Mouse (Mus musculus) kidney, embryonic 15.5 days (tissue): ENCODE data around the gene Hpse2. TPM values are rescaled to one million over a fixed set of nuclear protein-coding genes. Genes with fewer than 3 reads are reported as not detected.
A peak's percentile ranks its signal among the peaks of the same experiment; 100 is the strongest.
"Not testable (repeated sequence)": the region's sequence is repeated elsewhere in the genome, so short reads cannot be mapped to it uniquely, and the experiment has no call there.

Source experiments
- ATAC-seq: fragments of 200-750 bp; cut with Nextera tagmentation; replicated peaks from 2 replicates; pipeline ENCODE4 v1.8.0; 2017; ENCODE audit warnings: moderate TSS enrichment; ENCODE audit not compliant: low FRiP score
- H3K27ac ChIP-seq: fragments of 300-500 bp; sonication (generic); 2 replicates; pipeline ENCODE4 v1.5.1; 2015; ENCODE audit warnings: mild to moderate bottlenecking, inconsistent platforms
- H3K27me3 ChIP-seq: fragments of 300-500 bp; sonication (generic); 2 replicates; pipeline ENCODE4 v1.6.1; 2015; ENCODE audit warnings: inconsistent platforms
- H3K36me3 ChIP-seq: fragments of 300-500 bp; sonication (generic); 2 replicates; pipeline ENCODE4 v1.6.1; 2015; ENCODE audit warnings: inconsistent platforms
- H3K4me1 ChIP-seq: fragments of 300-500 bp; sonication (generic); 2 replicates; pipeline ENCODE4 v1.6.1; 2015; ENCODE audit warnings: inconsistent platforms
- H3K4me2 ChIP-seq: fragments of 300-500 bp; sonication (generic); 2 replicates; pipeline ENCODE4 v1.6.1; 2015; ENCODE audit warnings: moderate library complexity, mild to moderate bottlenecking, inconsistent platforms
- H3K4me3 ChIP-seq: fragments of 300-500 bp; sonication (generic); replicated peaks from 2 replicates; pipeline ENCODE4 v1.5.1; 2015; ENCODE audit warnings: mild to moderate bottlenecking, inconsistent platforms
- H3K9ac ChIP-seq: fragments of 300-500 bp; sonication (generic); 2 replicates; pipeline ENCODE4 v1.6.1; 2015; ENCODE audit warnings: mild to moderate bottlenecking, inconsistent platforms
- H3K9me3 ChIP-seq: fragments of 300-500 bp; sonication (generic); replicated peaks from 2 replicates; pipeline ENCODE4 v1.6.1; 2016; ENCODE audit warnings: inconsistent platforms
- WGBS: fragments of 180-500 bp; shearing (Covaris S2); methylation state at CpG from one replicate; pipeline ENCODE4 v1.1.7; 2015; ENCODE audit warnings: mixed read lengths; 5-methylcytosine and 5-hydroxymethylcytosine counted together
- polyA plus RNA-seq: library from polyadenylated mRNA; unstranded; fragments of >200 nt; fragmentation: Nextera tagmentation; extraction: Ambion mirVana; gene quantifications from 2 replicates; pipeline ENCODE4 v1.2.1, GENCODE M21; 2015

The Hpse2 gene
- polyA plus RNA-seq, 1 experiment from 2014 or later = 1.8 TPM

DNA sequence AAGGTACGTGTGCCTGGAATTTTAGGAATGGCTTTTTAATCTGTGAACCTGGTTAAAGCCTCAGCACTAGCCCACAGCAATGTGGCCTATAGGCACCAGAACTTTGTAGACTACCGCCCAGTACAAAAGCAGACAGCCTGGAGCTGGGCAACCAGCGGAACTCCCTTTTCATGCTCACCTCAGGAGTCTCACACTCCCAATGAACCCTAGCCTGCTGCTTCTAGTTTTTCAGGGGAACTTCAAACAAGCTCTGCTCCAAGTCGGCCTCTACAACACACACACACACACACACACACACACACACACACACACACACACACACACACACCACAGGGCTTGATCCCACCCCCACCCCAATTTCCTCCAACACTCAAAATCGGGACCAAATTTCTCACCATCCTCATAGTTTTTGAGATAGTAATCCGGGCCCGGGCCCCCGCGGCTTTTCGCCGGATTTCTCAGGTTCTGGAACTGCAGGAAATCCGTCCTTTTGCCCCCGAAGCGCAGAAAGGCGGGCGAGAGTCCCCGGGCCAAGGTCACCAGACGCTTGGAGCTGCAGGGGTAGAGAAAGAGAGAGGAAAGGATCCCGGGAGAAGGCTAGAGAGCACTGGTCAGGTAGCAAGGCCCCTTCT lies 3.7 kb downstream of the Hpse2 start:
- Histone ChIP-seq H3K4me1 (peaks cover 25% of the 10 kb centered on the region), H3K4me3 (peak overlapping the region; percentile 42), H3K9ac (no peak overlapping the region), H3K4me2 (peak overlapping the region; percentile 52), H3K27me3 (peaks cover 67% of the 10 kb centered on the region), H3K27ac (no peak overlapping the region), H3K36me3 (no peaks in the 10 kb centered on the region), H3K9me3 (no peaks in the 10 kb centered on the region)
- no peak for ATAC-seq
- WGBS = 6% methylated on average over 19 of the region's 19 CpGs

GRCm38 (mm10) chr19:43358830-43359229 lies 29.3 kb downstream of the Hpse2 start:
- ATAC-seq = no peak
- Histone ChIP-seq H3K4me2 (no peak overlapping the region), H3K4me3 (no peak overlapping the region), H3K4me1 (no peaks in the 10 kb centered on the region), H3K9ac (no peak overlapping the region), H3K36me3 (no peaks in the 10 kb centered on the region), H3K9me3 (no peaks in the 10 kb centered on the region), H3K27me3 (no peaks in the 10 kb centered on the region), H3K27ac (no peak overlapping the region)
- 84% methylated on average over 3 of the region's 3 CpGs for WGBS

DNA sequence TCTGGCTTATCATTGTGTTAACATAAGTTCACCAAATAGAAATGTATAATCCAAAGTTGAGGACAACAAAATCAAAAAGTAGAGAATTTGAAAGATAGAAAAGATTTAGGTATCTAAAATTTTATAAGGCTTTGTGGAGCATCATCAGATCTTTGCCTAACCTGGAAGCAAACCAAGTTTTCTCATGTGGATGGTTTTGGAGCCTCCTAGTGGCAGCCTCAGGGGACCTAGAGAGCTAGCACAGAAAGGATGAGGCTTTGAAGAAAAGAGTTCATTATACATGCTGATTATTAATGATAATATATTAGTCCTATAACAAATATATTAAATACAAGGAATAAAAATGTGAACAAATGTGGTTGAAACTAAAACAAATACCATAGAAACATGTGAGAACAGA lies 77.0 kb downstream of the Hpse2 start:
- no peaks in the 10 kb centered on the region for H3K4me1 ChIP-seq

DNA sequence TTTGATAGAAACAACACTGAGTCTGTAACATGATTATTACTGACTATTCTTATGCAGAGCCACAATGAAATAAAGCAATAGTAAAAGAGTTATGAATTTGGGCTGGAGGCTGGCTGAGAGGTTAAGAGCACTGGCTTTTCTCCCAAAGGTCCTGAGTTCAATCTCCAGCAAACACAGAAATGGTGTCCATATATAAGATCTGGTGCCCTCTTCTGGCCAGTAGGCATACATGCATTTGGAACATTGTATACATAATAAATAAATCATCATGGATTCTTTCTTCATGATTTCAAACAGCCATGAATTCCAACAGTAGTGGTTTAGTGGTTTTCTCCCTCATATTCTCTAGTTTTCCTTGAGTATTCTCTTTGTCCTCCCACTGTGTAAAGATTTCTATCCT lies 81.4 kb downstream of the Hpse2 start:
- Histone ChIP-seq H3K9ac (no peak overlapping the region), H3K4me3 (no peak overlapping the region), H3K27ac (no peak overlapping the region), H3K36me3 (no peaks in the 10 kb centered on the region), H3K4me1 (no peaks in the 10 kb centered on the region), H3K9me3 (0 out of 2 replicates have a peak, but pooled peaks cover 5% of the 10 kb centered on the region), H3K4me2 (no peak overlapping the region), H3K27me3 (no peaks in the 10 kb centered on the region)
- no peak for ATAC-seq

More for the DNA sequence above, 77.0 kb downstream of the Hpse2 start:
- Histone ChIP-seq H3K36me3 (no peaks in the 10 kb centered on the region), H3K4me2 (no peak overlapping the region), H3K27me3 (no peaks in the 10 kb centered on the region), H3K9ac (no peak overlapping the region), H3K4me3 (no peak overlapping the region), H3K9me3 (0 out of 2 replicates have a peak, but pooled peaks cover 2% of the 10 kb centered on the region), H3K27ac (no peak overlapping the region)
- no peak for ATAC-seq

GRCm38 (mm10) chr19:43281336-43281735 lies 106.8 kb downstream of the Hpse2 start:
- not testable (repeated sequence) for H3K4me2 ChIP-seq, ATAC-seq, H3K9me3 ChIP-seq, H3K27me3 ChIP-seq, H3K36me3 ChIP-seq, H3K27ac ChIP-seq, H3K4me1 ChIP-seq, H3K9ac ChIP-seq, H3K4me3 ChIP-seq
- WGBS = 88% methylated on average over 1 of the region's 1 CpGs

DNA sequence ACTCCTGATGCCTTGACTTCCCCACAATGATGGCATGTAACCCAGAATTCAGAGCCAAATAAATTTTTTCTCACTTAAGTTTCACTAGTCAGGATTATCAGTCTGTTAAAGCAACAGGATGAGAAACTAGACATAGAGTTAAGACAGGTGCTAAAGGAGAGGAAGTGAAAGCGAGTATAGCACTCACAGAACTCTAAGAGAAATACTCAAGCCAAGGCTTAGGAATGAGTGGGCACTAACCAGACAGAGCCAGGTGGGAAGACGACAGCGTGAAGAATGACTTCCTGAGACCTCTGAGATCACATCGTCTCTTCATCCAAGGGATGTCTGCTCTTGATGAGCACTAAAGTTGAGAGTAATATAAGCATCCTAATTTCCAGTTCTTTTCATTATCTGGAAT lies 144.2 kb downstream of the Hpse2 start:
- Histone ChIP-seq H3K27ac (no peak overlapping the region), H3K4me1 (no peaks in the 10 kb centered on the region), H3K9ac (no peak overlapping the region), H3K4me2 (no peak overlapping the region), H3K36me3 (no peaks in the 10 kb centered on the region), H3K27me3 (no peaks in the 10 kb centered on the region), H3K4me3 (no peak overlapping the region), H3K9me3 (no peaks in the 10 kb centered on the region)
- 71% methylated on average over 4 of the region's 4 CpGs for WGBS
- ATAC-seq = no peak

DNA sequence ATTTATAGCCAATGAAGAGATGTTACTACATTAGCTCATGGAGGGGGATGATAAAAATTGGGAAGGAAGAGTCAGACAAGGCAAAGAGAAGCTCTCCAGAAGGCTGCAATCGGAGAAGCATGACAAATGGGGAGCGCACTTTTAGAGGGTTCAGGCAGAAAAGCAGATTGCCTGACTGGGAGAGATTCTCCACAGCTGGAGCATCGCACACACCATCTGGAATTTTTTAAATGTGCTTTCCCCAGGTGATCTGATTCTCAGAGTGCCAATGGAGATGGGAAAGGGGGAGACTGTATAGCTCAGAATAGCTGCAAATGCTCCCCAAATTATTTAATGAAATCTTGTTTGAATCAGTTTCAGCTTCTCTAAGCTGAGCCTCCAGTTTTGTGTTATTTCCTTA lies 156.4 kb downstream of the Hpse2 start:
- Histone ChIP-seq H3K9me3 (no peaks in the 10 kb centered on the region), H3K9ac (no peak overlapping the region), H3K27me3 (no peaks in the 10 kb centered on the region), H3K36me3 (no peaks in the 10 kb centered on the region), H3K27ac (0 out of 2 replicates have a peak overlapping the region, but pooled peaks have one; percentile 4), H3K4me1 (no peaks in the 10 kb centered on the region), H3K4me3 (no peak overlapping the region), H3K4me2 (no peak overlapping the region)
- no peak for ATAC-seq
- 38% methylated on average over 3 of the region's 3 CpGs for WGBS

GRCm38 (mm10) chr19:43193562-43193961 lies 194.6 kb downstream of the Hpse2 start:
- H3K4me1 ChIP-seq = no peaks in the 10 kb centered on the region
- ATAC-seq = no peak
- WGBS = 59% methylated on average over 3 of the region's 3 CpGs
- H3K27ac ChIP-seq = no peak overlapping the region
- no peak overlapping the region for H3K4me2 ChIP-seq
- H3K36me3 ChIP-seq = no peaks in the 10 kb centered on the region
- H3K9ac ChIP-seq = no peak overlapping the region
- H3K27me3 ChIP-seq = no peaks in the 10 kb centered on the region
- H3K4me3 ChIP-seq = no peak overlapping the region
- H3K9me3 ChIP-seq = no peaks in the 10 kb centered on the region

- H3K4me3 ChIP-seq = no peak overlapping the region
- 0 out of 2 replicates have a peak, but pooled peaks cover 3% of the 10 kb centered on the region for H3K4me1 ChIP-seq
- no peak overlapping the region for H3K9ac ChIP-seq
- H3K9me3 ChIP-seq = no peaks in the 10 kb centered on the region
- no peaks in the 10 kb centered on the region for H3K27me3 ChIP-seq
- no peak for ATAC-seq
- WGBS = 89% methylated on average over 3 of the region's 3 CpGs
- H3K27ac ChIP-seq = peak overlapping the region; percentile 2; the same call in 1 of the 2 replicates
- H3K36me3 ChIP-seq = no peaks in the 10 kb centered on the region
- H3K4me2 ChIP-seq = no peak overlapping the region
Measured at GRCm38 (mm10) chr19:43175437-43175965, 212.7 kb downstream of the Hpse2 start.

DNA sequence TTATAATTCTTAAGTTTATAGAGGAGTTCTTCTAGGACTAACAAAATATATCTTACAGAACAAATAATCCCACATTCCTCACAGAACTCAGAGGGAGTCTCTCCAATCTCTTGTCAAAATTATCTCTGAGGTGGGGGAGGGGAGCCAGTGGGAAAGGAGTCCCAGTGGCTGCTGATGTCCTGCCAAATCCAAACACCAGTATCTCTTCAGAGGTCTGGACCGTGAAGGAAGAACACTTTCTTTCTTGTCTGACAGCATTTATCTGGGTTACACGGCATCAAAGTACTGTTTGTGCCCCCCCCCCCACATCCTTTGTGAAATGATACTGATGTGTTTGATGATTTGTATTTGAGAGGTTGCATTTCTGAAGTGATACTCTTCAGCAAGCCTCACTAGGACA lies 213.3 kb downstream of the Hpse2 start:
- no peaks in the 10 kb centered on the region for H3K36me3 ChIP-seq
- H3K27me3 ChIP-seq = no peaks in the 10 kb centered on the region
- no peak for ATAC-seq
- no peak overlapping the region for H3K27ac ChIP-seq
- H3K4me2 ChIP-seq = no peak overlapping the region
- no peaks in the 10 kb centered on the region for H3K9me3 ChIP-seq
- 61% methylated on average over 2 of the region's 2 CpGs for WGBS
- no peak overlapping the region for H3K4me3 ChIP-seq
- H3K9ac ChIP-seq = no peak overlapping the region
- 0 out of 2 replicates have a peak, but pooled peaks cover 3% of the 10 kb centered on the region for H3K4me1 ChIP-seq

DNA sequence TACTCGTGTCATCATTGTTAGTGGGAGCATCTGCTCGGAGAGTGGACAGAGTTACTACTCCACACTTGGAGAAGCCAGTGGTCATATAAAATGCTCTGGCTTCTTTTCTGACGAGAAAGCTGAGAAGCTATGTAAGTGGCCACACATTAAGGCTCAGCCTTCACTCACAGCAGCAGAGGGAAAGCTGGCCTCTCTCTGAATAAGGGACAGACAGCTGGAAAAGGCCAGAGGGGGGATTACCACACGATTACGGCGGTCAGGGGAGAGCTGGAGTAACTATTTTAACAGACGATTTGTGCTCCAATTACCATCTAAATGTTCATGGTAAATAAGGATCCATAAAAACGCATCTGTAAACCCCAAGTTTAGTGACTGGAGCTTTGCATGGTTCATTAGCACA lies 232.1 kb downstream of the Hpse2 start:
- Histone ChIP-seq H3K4me2 (no peak overlapping the region), H3K36me3 (no peaks in the 10 kb centered on the region), H3K27me3 (no peaks in the 10 kb centered on the region), H3K4me1 (0 out of 2 replicates have a peak, but pooled peaks cover 8% of the 10 kb centered on the region), H3K4me3 (no peak overlapping the region), H3K27ac (no peak overlapping the region), H3K9ac (no peak overlapping the region), H3K9me3 (no peaks in the 10 kb centered on the region)
- ATAC-seq = no peak
- 37% methylated on average over 8 of the region's 8 CpGs for WGBS

DNA sequence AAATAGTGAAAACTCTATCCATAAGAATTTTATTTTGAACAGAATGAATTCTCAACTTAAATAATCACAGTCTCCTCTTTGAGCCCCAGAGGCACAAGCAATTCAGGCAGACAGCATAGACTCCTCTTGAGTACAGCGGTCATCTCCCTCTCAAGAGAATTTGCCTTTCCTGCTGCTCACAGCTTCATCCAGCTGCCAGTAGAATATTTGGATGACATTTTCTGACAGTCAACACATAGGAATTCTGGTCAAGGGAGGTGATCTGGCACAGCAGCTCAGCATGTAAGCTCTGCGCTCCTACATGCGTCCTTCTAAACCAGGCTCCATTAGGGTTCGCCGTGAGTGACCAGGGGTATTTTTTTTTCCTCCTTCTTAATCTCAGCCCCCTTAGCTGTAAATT lies 232.6 kb downstream of the Hpse2 start:
- no peak overlapping the region for H3K27ac ChIP-seq
- ATAC-seq = no peak
- WGBS = 86% methylated on average over 5 of the region's 5 CpGs

GRCm38 (mm10) chr19:43147901-43148300 lies 240.3 kb downstream of the Hpse2 start:
- no peak overlapping the region for H3K4me2 ChIP-seq
- H3K4me3 ChIP-seq = no peak overlapping the region
- no peaks in the 10 kb centered on the region for H3K4me1 ChIP-seq
- H3K27me3 ChIP-seq = no peaks in the 10 kb centered on the region
- 82% methylated on average over 6 of the region's 6 CpGs for WGBS
- no peak overlapping the region for H3K27ac ChIP-seq
- H3K9ac ChIP-seq = no peak overlapping the region
- no peaks in the 10 kb centered on the region for H3K36me3 ChIP-seq
- no peaks in the 10 kb centered on the region for H3K9me3 ChIP-seq
- no peak for ATAC-seq

More for the DNA sequence above, 232.6 kb downstream of the Hpse2 start:
- H3K4me2 ChIP-seq = no peak overlapping the region
- no peak overlapping the region for H3K9ac ChIP-seq
- no peaks in the 10 kb centered on the region for H3K27me3 ChIP-seq
- no peaks in the 10 kb centered on the region for H3K9me3 ChIP-seq
- H3K4me3 ChIP-seq = no peak overlapping the region
- 0 out of 2 replicates have a peak, but pooled peaks cover 8% of the 10 kb centered on the region for H3K4me1 ChIP-seq
- H3K36me3 ChIP-seq = no peaks in the 10 kb centered on the region
